Mouse (Mus musculus): ENCODE measurements around the gene Vmn1r68.

The Vmn1r68 gene

GRCm38 (mm10) chr7:10558385-10558784 is at the start of gene Vmn1r68:
TSS of gene Vmn1r68 (minus strand) at chr7:10558485.
- DNase-seq (ENCODE audit: low read depth), result no peak

DNA sequence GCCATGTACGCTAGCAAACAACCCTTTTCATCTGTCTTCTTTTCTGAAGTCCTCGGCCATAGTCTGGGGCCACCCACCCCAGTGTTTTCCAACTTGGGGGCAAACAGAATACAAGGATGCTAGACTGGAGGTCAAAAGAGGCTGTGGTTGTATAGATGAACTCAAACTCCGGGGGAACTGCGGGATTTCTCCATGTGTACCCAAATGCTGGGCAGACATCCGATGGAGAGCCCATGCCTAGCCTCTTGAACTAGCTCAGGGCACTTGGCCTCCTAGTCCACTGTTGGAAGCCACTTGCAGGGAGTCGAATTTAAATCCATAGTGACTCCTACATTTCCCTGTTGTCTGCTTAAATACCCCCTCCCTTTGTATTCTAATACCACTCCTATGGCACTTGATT is 62.7 kb downstream of the Vmn1r68 start:
- DNase-seq (ENCODE audit: low read depth), result no peak

DNA sequence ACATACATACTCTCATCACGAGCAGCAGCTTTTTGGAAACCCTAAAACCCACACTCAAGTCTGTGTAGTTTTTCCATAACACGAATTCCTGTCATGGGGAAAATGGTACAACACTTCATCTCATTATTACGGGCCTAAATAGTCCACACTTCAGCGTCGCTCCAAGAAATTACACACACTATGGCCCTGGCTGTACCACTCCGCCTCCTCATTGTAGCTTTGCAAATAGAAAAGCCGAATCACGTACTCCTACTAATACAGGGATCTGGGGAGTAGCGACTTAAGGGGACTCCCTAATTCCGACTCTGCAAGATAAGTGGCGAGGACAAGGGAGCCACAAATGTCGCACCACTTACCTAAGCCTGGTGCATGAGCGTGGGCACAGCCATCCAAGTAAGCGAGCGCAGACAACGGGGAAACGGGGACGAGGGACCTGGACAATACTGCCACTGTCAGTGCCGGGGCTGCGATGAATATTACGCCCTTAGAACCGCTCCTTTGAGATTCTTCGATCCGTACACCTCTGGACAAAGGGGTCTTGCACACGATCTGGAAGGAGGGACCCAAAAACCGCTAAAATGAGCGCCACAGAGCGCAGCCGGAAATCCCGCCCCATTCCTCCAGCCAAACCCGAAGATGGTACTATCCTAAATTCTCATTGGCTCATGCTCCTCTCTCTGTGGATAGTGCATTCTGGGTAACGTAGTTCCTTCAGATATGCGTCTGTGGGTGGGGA is 63.3 kb downstream of the Vmn1r68 start, which contains the start of gene Zik1:
TSS of gene Zik1 (minus strand) at position 609 of the 736 bp plus-strand sequence.
- peak; percentile 81 for DNase-seq (ENCODE audit: low read depth)

GRCm38 (mm10) chr7:10480588-10481233 is 77.6 kb downstream of the Vmn1r68 start:
- DNase-seq (ENCODE audit: low read depth), result no peak

- DNase-seq (ENCODE audit: low read depth), result no peak
Observed at GRCm38 (mm10) chr7:10479813-10480212, 78.5 kb downstream of the Vmn1r68 start.

DNA sequence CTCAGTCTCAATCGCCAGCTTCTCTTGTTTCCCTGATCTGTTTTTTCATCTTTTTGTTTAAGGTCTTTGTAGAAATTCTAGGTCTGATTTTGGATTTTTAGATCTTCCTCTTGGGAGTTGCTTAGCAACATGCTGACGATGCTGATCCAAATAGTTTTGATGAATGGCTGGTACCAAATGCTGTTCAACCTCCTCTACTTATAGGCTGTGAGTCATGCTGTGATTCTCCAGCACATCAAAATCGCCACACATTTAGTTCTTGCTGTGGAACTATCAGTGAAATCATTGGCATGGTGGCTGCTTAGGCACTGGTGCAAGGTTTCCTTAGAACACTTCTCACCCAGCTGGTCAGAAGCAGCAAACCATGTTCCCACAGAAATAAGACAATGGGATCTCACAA is 100.1 kb downstream of the Vmn1r68 start:
- no peak for DNase-seq (ENCODE audit: low read depth)
